Mouse (Mus musculus) myocyte (in vitro differentiated cells): ENCODE data around the gene Cntrob.

Experiments
- CEBPB ChIP-seq: IDR thresholded peaks from 2 replicates; pipeline ENCODE4 v1.6.1; 2011; ENCODE audit warnings: mild to moderate bottlenecking, moderate library complexity; ENCODE audit not compliant: poor library complexity, insufficient read depth, severe bottlenecking
- E2F4 ChIP-seq: IDR thresholded peaks from one replicate; pipeline ENCODE4 v1.6.1; 2011; ENCODE audit warnings: mild to moderate bottlenecking, control low read depth, moderate library complexity; ENCODE audit not compliant: insufficient read depth
- MYOD1 ChIP-seq, 3 experiments: IDR thresholded peaks; one replicate each; pipeline ENCODE4 v1.6.1; 2011; ENCODE audit warnings: control low read depth in 2 of 3, low read depth in 2 of 3, mild to moderate bottlenecking in 2 of 3, moderate library complexity in 1 of 3; ENCODE audit not compliant: insufficient read length in 2 of 3, control insufficient read depth in 1 of 3

- TF ChIP-seq E2F4 (no peak), CEBPB (no peak), MYOD1 (IDR thresholded peaks at IDR 0.05; ENCODE audit: control insufficient read depth in 1 of 3, insufficient read length in 2 of 3, low read depth in 2 of 3) (no peak)
Measured at GRCm38 (mm10) chr11:69251135-69251842, 72.3 kb downstream of the Cntrob start.
